Mouse (Mus musculus) CH12.LX (cell line): ENCODE measurements around the gene Srpr.

ENCODE experiments used
- CHD2 ChIP-seq: IDR thresholded peaks from 2 replicates; pipeline ENCODE4 v1.6.1; 2011; ENCODE audit warnings: low read length, improper control_type of control experiment
- CTCF ChIP-seq, 2 experiments: IDR thresholded peaks in 1 of 2; conservative IDR thresholded peaks in 1 of 2; 2 replicates each; pipeline ENCODE4 v1.5.1; 2011 to 2012; ENCODE audit warnings: low read depth in 2 of 2, low read length in 2 of 2, improper control_type of control experiment in 1 of 2, inconsistent platforms in 1 of 2, mild to moderate bottlenecking in 1 of 2, moderate library complexity in 1 of 2
- EP300 ChIP-seq: IDR thresholded peaks from 2 replicates; pipeline ENCODE4 v1.6.1; 2011; ENCODE audit warnings: low read length, improper control_type of control experiment
- GABPA ChIP-seq: IDR thresholded peaks from 2 replicates; pipeline ENCODE4 v1.6.1; 2012; ENCODE audit warnings: low read depth, low read length, improper control_type of control experiment, inconsistent platforms; ENCODE audit not compliant: insufficient replicate concordance
- MAX ChIP-seq: IDR thresholded peaks from 2 replicates; pipeline ENCODE4 v1.6.1; 2011; ENCODE audit warnings: low read length, improper control_type of control experiment
- NELFE ChIP-seq: IDR thresholded peaks from 2 replicates; pipeline ENCODE4 v1.6.1; 2011; ENCODE audit warnings: low read depth, low read length, improper control_type of control experiment
- PAX5 ChIP-seq: IDR thresholded peaks from 2 replicates; pipeline ENCODE4 v1.6.1; 2012; ENCODE audit warnings: low read length, inconsistent platforms, mixed read lengths
- POLR2A ChIP-seq: IDR thresholded peaks from 2 replicates; pipeline ENCODE4 v1.6.1; 2011; ENCODE audit warnings: low read depth, mild to moderate bottlenecking, improper control_type of control experiment, low read length
- RAD21 ChIP-seq: IDR thresholded peaks from 2 replicates; pipeline ENCODE4 v1.6.1; 2011; ENCODE audit warnings: low read depth, mild to moderate bottlenecking, low read length, improper control_type of control experiment, moderate library complexity
- RCOR1 ChIP-seq: conservative IDR thresholded peaks from 2 replicates; pipeline ENCODE4 v1.6.1; 2012; ENCODE audit warnings: low read depth, mild to moderate bottlenecking, inconsistent platforms, low read length, improper control_type of control experiment

GRCm38 (mm10) chr9:35223466-35223865 lies 23.5 kb downstream of the Srpr start:
- TF ChIP-seq POLR2A (no peak), CTCF (conservative IDR thresholded peaks at IDR 0.05 in 1 of 2, IDR thresholded peaks at IDR 0.05 in 1 of 2; ENCODE audit: low read depth in 2 of 2, low read length in 2 of 2) (no peak), MAX (no peak), EP300 (no peak), GABPA (no peak), RCOR1 (no peak), CHD2 (no peak), RAD21 (no peak), NELFE (no peak), PAX5 (no peak)
